Mouse (Mus musculus) NIH3T3 (cell line): ENCODE measurements around the gene L3mbtl3.

Source experiments
- DNase-seq: peaks from one replicate; pipeline ENCODE4 v3.0.0-alpha.2; 2012; ENCODE audit warnings: low read depth

Gene L3mbtl3

DNA sequence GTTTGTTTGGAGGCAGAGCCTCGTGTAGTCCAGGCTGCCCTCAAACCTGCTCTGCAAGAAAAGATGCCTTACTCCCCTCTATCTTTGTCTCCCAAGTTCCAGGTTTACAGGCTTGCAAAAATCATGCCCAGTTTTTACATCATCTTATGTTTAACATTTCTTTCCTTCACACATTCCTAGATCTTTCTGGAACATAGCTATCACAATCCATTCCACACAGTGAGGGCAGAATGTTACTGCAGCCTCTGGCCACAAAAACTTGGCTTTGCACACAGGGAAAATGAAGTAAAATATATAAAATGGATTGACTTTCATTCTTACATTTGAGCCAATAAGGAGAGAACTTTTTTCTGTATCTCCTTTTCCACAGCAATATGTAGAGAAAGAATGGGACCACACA is 136.7 kb downstream of the L3mbtl3 start:
- DNase-seq, result peak; percentile 46

DNA sequence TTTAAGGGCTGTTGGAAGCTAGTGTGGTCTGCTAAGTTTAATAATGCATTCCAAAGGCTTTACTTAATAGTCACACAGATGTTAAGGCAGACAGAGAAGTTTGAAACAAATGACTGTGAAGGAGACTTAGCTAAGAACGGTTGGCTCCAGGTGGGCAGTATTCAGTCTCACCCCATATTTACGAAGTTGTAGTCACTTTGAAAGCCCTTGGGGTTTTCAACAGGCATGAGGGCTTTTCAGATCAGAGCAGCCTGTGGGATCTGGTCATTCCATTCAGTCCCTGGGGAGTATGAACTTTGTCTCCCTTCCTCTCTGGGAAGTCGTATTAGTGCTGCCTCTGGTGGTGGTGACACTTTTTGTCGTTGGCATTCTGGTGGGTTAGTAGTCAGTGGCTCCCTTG is 137.2 kb downstream of the L3mbtl3 start:
- DNase-seq, result no peak

GRCm38 (mm10) chr10:26232071-26232653 is 143.6 kb downstream of the L3mbtl3 start:
- DNase-seq, result no peak

DNA sequence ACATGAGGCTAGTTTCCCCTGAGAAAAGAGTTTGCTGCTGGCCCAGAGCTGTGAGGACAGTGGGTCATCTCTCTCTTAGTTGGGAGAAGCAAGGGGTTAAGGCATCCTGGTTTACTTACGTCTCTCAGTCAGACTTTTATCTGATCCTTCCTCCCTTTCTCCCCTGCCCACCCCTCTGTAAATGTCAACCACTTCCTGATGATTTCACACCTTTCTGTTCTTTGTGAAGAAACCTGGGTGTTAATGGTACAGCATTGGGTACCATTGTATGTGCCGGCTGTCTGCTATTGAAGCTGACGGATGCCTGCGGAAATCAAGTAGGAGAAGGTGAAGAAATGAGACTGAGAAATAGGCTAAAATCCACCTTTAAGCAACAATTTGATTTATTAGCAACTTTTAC is 146.3 kb downstream of the L3mbtl3 start, which contains the start of gene Samd3:
Samd3 (plus strand) TSS at position 220 of the 400 bp plus-strand sequence.
- DNase-seq, result no peak

DNA sequence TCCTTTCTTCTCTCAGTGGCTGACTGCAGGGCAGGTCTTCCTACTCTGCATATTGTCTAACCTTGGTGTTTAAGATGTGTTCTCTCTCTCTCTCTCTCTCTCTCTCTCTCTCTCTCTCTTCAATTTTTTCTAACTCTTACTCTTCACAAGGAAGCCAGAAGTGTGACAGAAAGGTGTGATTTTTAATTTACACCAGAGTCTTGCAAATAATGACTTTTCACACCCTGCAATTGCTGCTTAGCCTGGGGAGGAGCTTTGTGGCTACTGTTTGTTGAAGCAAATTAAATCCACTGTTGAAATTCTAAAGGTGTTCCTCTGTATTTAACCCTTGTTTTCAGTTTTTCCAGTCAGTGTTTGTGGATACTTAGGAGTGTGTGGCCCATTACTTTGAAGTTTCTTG is 147.6 kb downstream of the L3mbtl3 start:
- no peak for DNase-seq

DNA sequence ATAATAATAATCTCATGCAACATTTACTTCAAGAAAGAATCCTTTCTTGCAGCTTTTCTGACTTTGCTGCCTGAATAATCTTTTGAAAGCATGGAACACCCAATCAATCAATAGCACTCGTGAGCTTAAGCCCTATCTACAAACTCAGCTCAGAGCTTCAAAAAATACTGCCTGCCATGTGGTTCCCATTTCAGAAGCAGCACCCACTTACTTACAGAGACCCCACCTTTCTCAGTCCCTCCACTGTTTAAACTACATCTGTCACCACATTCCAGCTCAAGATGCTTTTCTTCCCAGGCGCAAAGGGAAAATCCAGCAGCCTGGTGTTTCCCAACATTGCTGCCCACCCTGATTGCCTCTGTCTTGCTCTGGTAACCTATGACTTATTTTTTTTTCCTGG is 149.0 kb downstream of the L3mbtl3 start:
- no peak for DNase-seq

DNA sequence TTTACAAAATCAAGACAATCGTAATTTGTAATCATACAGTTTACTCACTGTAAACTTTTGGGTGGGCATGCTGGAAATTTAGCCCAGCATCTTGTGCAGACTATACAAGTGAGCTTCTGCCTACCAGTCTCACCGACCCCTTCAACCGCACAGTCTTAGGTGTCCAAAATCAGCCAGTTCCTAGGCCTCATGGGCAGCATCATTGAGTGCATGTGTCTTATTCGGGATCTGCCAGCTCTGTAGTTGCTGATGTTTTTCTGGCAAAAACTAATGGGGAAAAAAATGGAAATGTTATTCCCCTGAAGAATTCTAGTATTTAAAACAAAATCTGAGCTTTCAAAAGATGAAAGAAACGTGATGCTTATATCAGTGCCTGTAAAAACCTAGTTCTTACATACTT is 149.5 kb downstream of the L3mbtl3 start:
- no peak for DNase-seq
